Mouse (Mus musculus): ENCODE measurements around the gene Zfp52.

DNA sequence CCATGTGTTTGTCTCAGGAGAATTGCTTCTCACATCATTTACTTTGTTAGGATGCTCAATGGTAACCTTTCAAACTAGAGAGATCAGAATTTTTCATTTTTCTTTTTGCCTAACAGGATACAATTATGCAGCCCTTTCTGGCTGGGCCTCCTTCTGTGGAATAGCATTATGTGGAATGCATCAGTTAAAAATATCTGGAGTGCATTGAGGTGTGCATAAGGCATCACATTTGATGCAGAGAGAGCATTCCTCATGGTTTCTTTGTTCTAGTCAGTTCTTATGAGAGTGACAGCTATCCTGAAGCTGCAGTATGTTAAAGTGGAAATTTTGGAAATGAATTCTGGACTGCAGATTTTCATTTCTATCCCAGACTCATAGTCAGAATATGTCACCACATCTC, 9.1 kb upstream of the Zfp52 start:
- no peak for TF ChIP-seq CTCF (IDR thresholded peaks at IDR 0.05; ENCODE audit: low read depth)
- no peak for TF ChIP-seq EP300 (optimal IDR thresholded peaks at IDR 0.05)

Data from stomach, postnatal 0 days (tissue).